Mouse (Mus musculus): ENCODE measurements around the gene Kdelr1.

The Kdelr1 gene

DNA sequence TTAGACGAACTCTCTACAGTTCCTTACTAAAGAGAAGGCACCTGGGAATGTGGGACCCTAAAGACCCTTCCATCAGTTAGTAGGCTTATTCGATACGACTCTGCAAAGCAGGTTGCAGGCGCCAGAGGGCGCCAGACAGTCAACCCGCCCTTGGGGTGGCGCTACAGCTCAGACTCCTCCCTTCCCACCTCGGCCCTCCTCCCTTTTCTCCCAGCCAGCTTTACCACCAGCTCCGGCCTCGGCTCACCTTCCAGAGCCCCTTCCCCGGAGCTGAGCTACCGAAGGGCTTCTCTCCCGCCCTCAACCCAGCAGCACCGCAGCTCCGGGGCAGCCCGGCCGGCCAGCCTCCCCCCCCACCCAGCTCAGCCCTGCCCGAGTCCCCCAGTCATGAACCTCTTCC is at the start of gene Kdelr1:
Gene Kdelr1 (plus strand): TSS at position 149 of the 400 bp plus-strand sequence.
- DNase-seq (ENCODE audit: low spot score in 2 of 2): peak; percentile 79 to 82

DNA sequence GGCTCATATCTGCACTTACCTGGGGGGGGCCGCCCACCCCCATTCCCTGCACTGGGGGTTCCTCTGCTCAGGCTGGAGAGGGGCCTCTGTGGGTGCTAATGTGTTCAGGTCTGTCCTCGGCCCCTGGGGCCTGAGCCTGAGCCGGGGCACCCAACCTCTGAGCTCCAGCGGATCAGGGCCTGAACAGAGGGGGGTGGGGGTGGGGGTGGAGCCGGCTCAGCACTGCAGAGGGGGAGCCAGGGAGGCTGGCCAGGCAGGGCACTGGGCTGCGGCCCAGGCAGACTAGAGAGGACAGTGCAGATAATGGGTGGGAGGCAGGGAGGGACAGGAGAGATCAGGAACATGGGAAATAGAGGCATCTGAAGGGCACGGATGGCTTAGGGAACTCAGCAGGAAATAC is 48.0 kb upstream of the Kdelr1 start, which contains the start of gene Kcnj14:
Gene Kcnj14 (minus strand): TSS at position 185 of the 400 bp plus-strand sequence.
- DNase-seq (ENCODE audit: low spot score in 2 of 2): no peak

DNA sequence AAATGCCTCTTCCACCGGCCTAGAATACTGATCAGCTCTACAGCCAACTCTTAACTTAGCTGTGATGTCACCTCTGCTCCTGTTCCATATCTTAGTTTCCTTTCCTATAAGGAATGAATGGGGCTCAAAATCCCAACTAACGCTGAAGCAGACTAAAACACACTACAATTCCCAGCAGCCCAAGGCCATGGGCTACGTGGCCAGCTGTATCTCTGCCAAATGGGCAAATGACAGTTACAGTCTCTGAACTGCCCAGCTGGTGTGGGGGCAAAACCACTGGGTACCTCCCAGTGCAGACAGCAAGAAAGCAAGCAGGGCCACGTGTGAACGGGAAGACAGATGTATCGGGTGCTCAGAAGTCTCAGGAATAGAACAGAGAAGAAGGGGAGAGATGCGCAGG is 45.9 kb upstream of the Kdelr1 start:
- DNase-seq (ENCODE audit: low spot score in 2 of 2): no peak

DNA sequence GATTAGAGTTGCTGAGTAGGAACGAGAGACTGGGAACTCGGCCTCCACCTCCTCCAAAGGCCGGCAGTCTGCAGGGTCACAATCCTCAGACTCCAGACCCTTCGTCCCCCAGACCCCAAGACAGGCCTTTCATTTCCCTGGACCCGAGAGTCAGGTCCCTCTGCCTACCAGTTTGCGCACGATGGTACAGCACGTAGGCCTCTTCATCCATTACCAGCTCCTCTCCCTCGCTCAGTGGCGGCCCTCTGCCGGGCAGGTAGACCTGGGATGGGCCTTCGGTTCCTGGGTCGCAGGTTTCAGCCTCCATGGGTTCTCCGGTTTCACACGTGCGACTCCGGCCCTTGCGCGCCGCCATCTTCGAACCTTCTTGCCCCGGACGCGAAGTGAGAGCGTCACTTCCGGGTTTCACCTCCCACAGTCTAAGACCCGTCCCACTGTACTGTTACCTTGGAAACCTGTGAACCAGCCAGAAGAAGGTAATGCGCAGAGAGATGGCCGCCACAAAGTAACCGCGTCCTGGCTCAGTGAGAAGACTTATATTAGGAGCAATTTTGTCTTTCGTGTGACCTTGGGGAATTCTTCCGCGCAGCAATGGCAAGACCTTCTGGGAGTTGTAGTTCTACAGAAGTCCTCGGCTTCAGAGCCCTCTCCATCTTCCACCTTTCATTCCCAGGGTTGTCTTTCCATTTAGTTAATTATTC is 42.0 kb upstream of the Kdelr1 start, which contains the start of gene Grwd1:
Gene Grwd1 (minus strand): TSS at position 518 of the 701 bp plus-strand sequence.
- DNase-seq (ENCODE audit: low spot score in 2 of 2): peak; percentile 81 to 84

DNA sequence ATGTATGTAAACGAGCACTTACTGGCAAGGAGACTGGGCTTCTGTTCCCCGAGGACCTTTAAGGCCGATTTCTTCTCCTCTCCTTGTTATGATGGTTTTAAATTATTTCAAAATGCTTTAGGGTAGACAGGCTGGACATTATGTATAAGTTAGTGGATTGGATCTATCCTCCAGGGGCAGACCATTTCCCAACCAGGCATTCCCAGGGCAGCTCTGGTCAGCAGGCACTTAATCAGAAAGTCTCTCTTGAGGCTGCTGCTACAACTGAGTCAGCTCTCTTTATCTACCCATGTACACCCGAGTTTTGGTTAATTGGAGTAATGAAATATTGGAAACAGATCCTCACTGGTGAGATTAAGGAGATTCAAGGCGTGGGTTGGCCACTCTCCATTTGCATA is 41.4 kb upstream of the Kdelr1 start:
- no peak for DNase-seq (ENCODE audit: low spot score in 2 of 2)

DNA sequence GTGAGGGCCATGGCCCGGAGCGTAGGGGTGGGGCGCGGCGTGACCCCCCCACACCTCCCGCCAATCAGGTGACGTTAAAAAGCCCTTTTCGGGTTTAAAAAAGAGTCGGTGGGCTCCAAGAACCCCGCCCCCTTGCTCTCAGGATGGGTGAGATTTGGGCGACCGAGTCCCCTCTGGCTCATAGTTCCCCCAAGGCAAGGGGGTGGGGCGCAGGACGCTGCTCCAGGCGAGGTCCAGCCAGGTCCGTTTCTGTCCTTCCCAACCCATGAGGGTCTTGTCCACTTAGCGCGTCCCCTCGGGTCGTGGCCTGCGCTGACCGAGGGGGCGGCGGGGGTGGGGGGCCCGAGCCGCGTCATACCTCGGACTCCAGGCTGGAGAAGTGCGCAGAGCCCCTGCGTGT is 40.1 kb upstream of the Kdelr1 start:
- no peak for DNase-seq (ENCODE audit: low spot score in 2 of 2)

DNA sequence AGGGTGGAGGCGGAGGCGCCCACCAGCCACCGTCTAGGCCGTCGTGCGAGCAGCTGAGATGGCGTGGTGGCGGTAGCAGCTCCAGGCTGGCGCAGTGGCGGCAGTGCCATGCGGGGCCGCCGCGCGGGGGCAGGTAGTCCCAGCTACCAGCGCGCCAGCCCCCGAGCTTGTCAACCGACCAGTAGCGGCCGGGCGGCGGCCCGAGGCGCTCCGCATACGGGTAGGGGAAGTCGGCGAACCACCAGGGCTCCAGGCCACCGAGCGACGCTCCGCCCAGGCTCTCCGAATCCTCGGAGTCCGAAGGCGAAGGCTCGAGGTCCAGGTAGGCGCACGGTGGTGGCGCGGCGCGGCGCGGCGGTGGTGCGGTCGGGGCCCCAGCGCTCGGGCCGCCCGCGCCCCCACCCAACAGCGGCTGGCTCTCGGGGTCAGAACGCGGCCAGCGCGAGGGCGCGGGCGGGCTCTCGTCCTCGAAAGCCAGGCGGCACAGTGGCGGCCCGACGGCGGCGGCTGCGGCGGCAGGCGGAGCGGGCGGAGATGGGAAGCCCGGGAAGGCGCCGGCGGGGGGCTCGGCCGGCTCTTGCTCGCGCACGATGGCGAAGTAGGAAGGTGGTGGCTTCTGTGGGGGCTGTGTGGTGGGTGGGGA is 39.3 kb upstream of the Kdelr1 start:
- no peak for DNase-seq (ENCODE audit: low spot score in 2 of 2)

DNA sequence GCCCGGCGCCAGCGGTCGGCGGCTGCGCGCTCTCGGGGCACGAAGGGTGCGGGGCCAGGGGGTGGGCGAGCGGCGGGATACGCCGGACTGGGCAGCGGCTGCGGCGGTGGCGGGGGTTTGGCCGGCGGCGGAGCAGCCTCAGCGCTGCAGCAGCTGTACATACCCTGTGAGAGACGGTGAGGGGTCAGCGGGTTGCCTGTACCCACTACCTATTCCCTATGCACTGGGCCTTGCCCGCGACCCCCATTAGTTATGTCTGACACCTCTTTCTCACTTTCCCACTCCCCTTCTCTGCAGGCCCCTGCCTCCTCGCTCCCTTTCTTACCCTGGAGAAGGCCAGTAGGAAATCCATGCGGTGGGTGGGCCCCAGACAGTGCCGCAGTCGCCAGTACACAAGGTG is 38.6 kb upstream of the Kdelr1 start:
- DNase-seq (ENCODE audit: low spot score in 2 of 2): no peak

DNA sequence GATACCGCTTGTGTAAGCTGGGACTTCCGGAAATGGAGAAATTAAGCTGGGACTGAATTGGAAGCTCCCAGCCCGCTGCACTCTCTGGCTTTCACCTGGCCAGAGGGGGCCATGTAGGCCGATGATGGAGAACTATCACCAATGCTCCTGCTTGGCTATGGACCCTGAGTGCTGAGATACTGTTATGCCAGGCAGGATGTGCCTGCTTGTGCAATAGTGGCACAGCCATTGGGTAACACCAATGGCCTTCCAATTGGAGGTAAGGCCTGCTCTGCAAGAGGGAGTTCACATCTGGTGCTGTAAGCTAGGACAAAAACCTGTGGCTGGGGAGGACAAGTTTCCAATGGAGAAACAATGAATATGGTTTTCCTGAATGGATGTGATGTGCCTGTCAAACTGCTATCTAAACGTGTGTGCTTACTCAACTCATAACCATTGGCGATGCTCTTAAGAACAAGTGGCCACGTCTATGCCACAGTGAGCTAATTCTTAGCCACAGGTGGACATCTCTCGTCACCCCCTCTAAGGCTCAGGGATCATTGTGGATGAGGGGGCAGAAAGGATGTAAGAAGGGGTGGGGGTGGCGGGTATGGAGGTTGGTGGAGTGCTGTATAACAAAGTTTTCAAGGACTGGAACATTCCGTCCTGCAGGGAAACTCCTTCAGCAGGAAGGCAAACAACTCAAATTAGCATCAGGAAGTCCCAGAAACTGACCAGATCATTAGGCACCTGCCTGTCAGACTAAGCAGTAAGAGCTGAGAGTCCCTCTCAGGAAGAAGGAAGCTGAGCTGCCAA is 29.4 kb upstream of the Kdelr1 start:
- no peak for DNase-seq (ENCODE audit: low spot score in 2 of 2)

DNA sequence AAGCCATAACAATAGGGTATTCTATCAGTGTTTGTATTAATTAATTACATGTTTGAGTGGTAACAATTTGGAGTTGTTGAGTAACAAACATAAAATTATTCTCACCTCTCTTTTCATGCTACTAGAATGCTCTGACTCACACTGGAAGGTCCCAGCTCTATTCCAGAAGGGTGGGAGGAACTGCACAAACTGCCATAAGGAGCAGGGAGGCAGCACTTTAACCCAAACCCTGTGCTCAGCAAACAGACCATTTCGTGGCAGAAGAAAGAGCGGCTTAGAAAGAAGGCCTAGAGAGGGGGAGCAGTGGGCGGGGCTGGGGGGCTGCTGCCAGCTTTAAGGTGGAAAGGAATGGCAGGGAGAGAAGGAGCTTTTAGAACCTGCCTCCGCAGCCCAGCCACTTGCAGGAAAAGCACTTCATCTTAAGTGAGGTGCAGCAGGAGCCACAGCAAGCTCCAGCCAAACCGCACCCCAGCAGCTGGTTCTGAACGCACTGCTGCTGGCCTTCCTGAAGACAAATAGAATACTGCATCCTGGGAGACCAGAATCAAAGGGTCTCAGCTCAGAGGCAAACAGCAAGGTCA is 24.0 kb upstream of the Kdelr1 start:
- no peak for DNase-seq (ENCODE audit: low spot score in 2 of 2)

DNA sequence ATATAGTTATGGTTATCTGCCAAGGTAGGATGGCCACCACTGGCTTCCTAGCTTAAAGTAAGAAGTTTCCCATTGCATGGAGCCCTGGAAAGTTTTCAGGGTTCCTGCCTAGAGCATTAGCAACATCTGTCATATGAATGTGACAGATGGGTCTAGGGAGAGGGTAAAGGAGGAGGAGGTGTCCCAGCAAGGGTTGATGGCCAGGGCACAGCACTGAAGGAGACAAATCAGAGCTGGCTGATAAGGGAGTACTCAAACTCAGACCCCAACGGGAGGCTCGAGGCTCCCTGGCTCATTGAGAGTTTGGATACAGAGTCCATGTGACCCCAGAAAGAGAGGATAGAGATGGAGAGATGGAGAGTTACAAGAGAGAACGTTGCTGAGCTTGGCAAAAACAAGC is 21.9 kb upstream of the Kdelr1 start:
- no peak for DNase-seq (ENCODE audit: low spot score in 2 of 2)

DNA sequence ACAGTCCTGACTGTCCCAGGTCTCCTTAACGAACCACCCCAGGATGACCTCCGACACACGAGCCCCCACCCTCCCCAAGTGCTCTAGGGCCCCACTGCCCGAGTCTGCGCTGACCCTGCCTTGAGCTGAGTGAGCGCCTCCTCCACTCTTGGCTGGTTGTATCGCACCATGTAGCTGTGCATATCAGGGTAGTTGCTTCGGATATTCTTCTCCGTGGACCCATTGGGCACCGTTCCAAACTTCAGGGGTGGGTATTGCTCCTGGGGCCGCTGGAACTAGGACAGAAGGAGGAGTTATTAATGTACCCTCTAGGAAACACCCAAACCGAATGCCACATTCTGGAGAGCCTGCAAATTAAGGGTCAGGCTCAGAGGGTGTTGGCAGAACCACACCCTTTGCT is 19.5 kb upstream of the Kdelr1 start:
- DNase-seq (ENCODE audit: low spot score in 2 of 2): no peak

DNA sequence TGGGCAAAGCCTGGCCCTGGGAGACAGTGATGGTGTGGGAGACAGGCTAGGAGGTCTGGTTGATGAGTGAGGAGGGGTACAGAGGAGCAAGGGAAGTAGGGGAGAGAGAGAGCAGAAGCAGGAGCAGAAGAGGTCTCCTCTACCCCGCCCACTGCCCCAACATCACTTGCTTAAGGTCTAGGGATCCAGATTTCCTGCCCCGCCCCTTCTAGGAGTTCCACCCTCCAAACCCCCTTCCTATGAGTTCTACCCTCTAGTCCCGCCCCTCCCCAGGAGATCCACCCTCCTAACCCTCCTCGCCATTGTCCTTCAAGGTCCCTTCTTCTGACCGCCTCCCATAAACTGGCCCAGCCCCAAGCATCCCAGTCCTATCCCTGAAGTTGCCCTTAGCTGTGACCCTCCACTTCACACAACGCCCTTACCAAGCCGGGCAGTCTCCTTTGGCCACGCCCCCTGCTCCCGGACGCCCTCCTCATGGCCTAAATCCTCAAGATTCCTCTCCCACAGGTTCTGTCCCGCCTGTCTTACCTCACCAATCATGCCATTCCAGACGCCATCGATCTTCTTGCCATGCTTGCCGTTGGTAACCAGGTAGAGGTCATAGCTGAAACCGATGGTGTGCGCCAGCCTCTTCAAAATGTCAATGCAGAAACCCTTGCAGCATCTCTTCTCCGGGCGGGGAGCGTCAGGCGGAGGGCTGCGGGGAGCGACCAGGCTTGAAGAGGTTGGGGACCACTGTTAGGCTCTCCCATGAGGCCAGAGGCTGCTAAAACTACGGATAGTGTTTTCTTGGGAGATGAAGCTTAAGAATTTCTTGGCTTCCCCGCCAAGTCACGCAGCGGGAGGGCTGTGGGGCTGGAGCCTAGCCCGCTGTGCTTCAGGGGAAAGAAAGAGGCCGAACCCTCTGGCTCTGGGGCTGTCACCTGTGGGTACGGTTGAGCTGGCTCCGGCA is 15.3 kb upstream of the Kdelr1 start:
- no peak for DNase-seq (ENCODE audit: low spot score in 2 of 2)

DNA sequence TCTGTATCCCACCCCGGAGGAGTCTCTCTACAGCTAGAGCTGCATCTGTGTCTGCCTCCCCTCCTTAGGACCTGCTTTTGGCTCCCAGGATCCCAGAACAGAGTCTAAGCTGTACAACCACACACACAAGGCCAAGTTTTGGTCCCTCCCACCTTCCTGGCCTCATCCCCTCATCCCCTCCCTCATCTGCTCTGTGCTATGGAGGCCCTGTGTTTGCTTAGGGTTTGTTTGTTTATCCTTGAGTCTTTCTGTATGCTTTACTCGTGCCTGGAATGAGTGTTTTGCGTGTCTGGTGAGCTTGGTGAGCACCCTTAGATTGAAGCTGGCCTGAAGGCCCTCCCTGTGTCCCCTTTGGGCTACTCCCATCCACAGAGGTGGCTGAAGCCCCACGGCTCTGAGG is 13.6 kb upstream of the Kdelr1 start:
- no peak for DNase-seq (ENCODE audit: low spot score in 2 of 2)

DNA sequence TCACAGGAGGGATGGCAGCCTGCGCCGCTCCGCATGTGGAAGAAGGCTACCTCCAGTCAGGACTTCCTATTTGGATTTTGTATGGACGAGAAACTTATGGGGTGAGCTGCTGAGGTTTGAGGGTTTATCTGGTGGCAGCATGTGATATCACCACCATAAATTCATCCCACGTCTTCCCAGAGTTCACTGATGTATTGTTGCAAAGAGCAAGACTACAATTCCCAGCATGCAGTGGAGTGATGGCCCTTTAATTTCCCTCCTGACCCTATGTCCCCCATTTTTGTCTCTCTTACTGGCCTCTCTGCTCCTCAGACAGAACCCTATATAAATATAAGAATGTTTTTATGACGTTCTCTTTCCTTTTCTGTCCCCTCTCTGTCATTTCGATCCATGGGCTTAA is 9.8 kb upstream of the Kdelr1 start:
- no peak for DNase-seq (ENCODE audit: low spot score in 2 of 2)

DNA sequence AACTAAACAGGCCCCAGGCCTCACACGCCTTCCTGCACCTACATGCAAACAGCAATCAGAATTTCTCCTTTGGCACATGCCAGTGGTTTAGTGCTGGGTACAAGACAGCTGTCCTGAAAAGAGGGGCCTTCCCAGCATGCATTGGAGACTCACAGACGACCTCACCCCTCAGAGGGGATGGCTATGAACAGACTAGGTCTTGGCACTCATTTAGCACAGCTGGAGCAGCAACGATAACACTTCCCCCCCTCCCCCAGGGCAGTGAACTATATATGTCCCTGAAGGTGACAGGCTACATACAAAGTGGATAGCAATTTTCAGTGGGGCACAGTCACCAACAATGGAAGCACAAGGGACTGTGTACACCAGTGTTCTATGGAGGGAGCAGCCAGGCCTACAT is 8.1 kb upstream of the Kdelr1 start:
- no peak for DNase-seq (ENCODE audit: low spot score in 2 of 2)

DNA sequence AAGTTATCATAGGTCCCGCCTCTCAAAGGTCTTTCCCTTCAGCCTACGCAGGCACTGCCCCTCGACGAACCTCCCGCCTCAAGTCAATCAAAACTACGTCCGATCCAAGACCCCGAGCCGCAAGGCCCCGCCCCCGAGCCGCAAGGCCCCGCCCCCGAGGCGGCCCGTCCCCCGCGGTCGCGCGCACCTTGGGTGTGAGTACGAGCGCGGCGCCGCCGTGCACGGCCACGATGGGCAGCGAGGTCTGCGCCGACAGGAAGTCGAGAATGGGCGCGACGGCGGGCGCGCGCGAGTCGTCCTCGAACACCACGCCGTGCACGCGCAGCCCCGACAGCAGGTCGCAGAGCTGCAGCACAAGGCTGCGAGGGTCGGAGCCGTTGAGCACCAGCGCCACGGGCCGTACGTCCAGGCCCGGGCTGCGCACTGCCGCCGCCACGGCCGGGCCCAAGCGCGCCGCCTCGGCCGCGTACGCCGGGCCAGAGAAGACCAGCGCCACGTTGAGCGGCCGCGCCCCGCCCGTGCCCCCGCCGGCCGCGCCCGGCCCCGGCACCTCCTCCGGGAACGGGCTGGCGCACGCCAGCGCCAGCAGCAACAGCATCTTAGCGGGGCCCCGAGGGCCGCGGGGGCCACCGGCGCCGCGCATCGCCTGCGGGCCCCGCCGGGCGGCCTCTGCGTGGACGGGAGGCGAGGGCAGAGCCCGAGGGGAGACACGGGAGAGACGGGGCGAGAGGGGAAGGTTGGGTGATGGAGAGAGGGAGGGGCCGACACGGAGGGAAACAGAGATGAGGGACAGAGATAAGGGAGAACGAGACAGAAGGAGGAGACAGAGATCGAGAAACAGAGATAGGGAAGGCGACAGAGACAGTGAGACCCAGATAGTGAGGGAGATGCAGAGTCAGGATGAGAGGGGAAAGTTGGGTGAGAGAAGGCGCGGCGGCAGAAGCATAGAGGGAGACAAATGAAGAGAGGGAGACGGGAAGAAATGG is 6.4 kb upstream of the Kdelr1 start:
- peak; percentile 74 to 76 for DNase-seq (ENCODE audit: low spot score in 2 of 2)

DNA sequence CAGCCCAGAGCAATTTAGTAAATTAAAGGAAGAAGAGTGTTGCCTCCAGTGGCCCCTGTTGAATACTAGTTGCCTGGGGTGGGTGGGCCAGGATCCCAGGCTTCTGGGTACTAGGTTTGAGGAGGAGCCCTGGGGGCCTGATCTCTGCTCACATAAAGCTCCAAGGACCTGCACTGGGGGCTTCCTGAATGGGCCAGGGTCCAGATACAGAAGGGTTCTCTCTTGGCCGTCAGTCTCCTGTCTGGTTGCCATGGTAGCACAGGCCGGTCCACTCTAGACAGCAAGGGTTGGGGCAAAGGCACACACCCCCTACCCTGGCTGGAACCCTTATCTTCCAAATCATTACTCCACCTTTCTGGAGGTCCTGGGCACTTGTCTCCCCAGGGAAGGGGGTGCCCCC is 4.7 kb upstream of the Kdelr1 start:
- no peak for DNase-seq (ENCODE audit: low spot score in 2 of 2)

DNA sequence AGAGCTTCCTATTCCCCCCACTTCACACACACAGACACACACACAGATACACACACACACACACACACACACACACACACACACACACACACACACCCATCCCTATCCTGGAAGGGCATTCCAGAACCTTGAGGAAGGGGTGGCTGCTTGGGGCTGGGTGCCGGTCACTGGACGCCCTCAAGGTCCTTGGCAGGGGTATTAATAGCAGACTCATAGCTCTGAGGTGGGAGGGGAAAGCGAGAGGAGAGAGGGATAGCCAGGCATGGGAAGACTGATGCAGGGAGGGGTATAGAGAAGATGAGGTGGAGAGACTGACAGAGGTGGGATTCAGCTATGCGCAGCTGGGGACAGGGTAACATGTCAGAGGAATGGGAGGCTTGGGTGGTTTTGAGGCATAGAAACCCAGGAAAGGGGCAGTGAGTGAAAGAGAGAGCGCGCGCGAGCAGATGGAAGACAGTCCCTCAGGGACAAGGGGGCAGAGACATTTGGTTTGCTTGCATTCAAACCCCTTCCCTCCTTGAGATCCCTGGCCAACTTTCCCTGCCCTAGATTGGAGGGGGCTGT is 3.4 kb upstream of the Kdelr1 start:
- no peak for DNase-seq (ENCODE audit: low spot score in 2 of 2)

DNA sequence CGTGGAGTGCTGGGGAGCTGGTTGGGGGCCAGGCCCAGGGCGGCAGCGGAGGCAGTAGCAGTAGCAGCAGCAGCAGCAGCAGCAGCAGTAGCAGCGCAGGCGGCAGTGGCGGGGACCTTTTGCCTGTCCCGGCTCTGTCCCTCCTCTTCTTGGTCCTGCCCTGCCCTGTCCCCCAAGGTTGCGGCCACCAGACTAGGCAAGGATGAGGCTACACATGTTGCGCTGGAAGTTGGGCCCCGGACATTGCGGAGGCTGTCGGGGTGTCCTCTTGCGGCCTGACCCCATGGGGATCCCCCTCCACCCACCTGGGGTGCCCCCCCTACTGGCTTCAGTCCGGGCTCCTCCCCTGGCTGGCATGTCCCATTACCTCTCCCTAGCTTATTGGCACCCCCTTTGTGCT is 2.8 kb upstream of the Kdelr1 start:
- no peak for DNase-seq (ENCODE audit: low spot score in 2 of 2)

Measured in right cerebral cortex, postnatal 36 days (tissue).